12 mouse cellular contexts compared by ENCODE assay signal in genomic region chr9:43825178-43825577, GRCm38 (mm10).
"Had no signal": no experiment of that assay in that cellular context is flagged by ENCODE, and none has a peak within 500 bp of the region (broad histone marks: within the 10 kb centered on the region; RNA-seq: fewer than 3 reads in every experiment).

No protein-coding gene starts in this region.

- DNase-seq: lung, postnatal 14 days; right cerebral cortex, postnatal 14 days; thymus, postnatal 36 days had no signal

- ATAC-seq: hindbrain, postnatal 0 days had no signal

- H3K27ac ChIP-seq: hindbrain, embryonic 13.5 days; hindbrain, postnatal 0 days; left cerebral cortex, adult 2 months; liver, embryonic 15.5 days; lung, embryonic 15.5 days; macrophage; midbrain, embryonic 12.5 days had no signal

- H3K4me1 ChIP-seq: lung, embryonic 15.5 days; megakaryocyte, embryonic 14.5 days had no signal

- H3K9ac ChIP-seq: hindbrain, embryonic 13.5 days; liver, embryonic 15.5 days; lung, embryonic 15.5 days; midbrain, embryonic 12.5 days had no signal

- H3K4me2 ChIP-seq: hindbrain, embryonic 13.5 days; liver, embryonic 15.5 days; lung, embryonic 15.5 days; midbrain, embryonic 12.5 days had no signal

- H3K9me3 ChIP-seq: hindbrain, embryonic 13.5 days; limb, embryonic 10.5 days; liver, embryonic 15.5 days; lung, embryonic 15.5 days; megakaryocyte, embryonic 14.5 days; midbrain, embryonic 12.5 days had no signal

- H3K4me3 ChIP-seq: hindbrain, embryonic 13.5 days; left cerebral cortex, adult 2 months; limb, embryonic 10.5 days; liver, embryonic 15.5 days; lung, embryonic 15.5 days; megakaryocyte, embryonic 14.5 days; midbrain, embryonic 12.5 days had no signal

- H3K36me3 ChIP-seq: hindbrain, embryonic 13.5 days; limb, embryonic 10.5 days; liver, embryonic 15.5 days; lung, embryonic 15.5 days; midbrain, embryonic 12.5 days had no signal

- H3K27me3 ChIP-seq: hindbrain, embryonic 13.5 days; liver, embryonic 15.5 days; lung, embryonic 15.5 days had no signal
